Mouse (Mus musculus) midbrain, embryonic 14.5 days (tissue): ENCODE results near the gene Dhrs3. TPM values are rescaled to one million over a fixed set of nuclear protein-coding genes. Genes with fewer than 3 reads are reported as not detected.

ENCODE experiments used
- ATAC-seq: fragments of 200-750 bp; cut with Nextera tagmentation; 2 replicates; pipeline ENCODE4 v1.8.0; 2017; ENCODE audit warnings: moderate number of reproducible peaks, moderate library complexity; ENCODE audit not compliant: low FRiP score, low TSS enrichment
- DNase-seq: peaks from one replicate; pipeline ENCODE4 v3.0.0-alpha.2; 2015
- H3K27ac ChIP-seq: fragments of 300-500 bp; sonication (generic); replicated peaks from 2 replicates; pipeline ENCODE4 v1.5.1; 2014; ENCODE audit warnings: mild to moderate bottlenecking, low read depth, low read length, moderate library complexity
- H3K27me3 ChIP-seq: fragments of 300-500 bp; sonication (generic); 2 replicates; pipeline ENCODE4 v1.6.1; 2014; ENCODE audit warnings: low read length, control low read depth, mixed read lengths; ENCODE audit not compliant: control insufficient read depth, insufficient read depth
- H3K36me3 ChIP-seq: fragments of 300-500 bp; sonication (generic); 2 replicates; pipeline ENCODE4 v1.6.1; 2014; ENCODE audit warnings: low read length, control low read depth; ENCODE audit not compliant: control insufficient read depth, insufficient read depth
- H3K4me1 ChIP-seq: fragments of 300-500 bp; sonication (generic); 2 replicates; pipeline ENCODE4 v1.6.1; 2014; ENCODE audit warnings: mild to moderate bottlenecking, antibody characterized with exemption, low read length, control low read depth; ENCODE audit not compliant: control insufficient read depth, insufficient read depth
- H3K4me2 ChIP-seq: fragments of 300-500 bp; sonication (generic); 2 replicates; pipeline ENCODE4 v1.6.1; 2014; ENCODE audit warnings: mild to moderate bottlenecking, low read length, moderate library complexity
- H3K4me3 ChIP-seq: fragments of 300-500 bp; sonication (generic); replicated peaks from 2 replicates; pipeline ENCODE4 v1.5.1; 2014; ENCODE audit warnings: low read depth, low read length
- H3K9ac ChIP-seq: fragments of 300-500 bp; sonication (generic); replicated peaks from 2 replicates; pipeline ENCODE4 v1.6.1; 2014; ENCODE audit warnings: mild to moderate bottlenecking, low read length, moderate library complexity
- H3K9me3 ChIP-seq: fragments of 300-500 bp; sonication (generic); 2 replicates; pipeline ENCODE4 v1.6.1; 2016; ENCODE audit warnings: low read length, control low read depth, mixed read lengths; ENCODE audit not compliant: control insufficient read depth
- WGBS: fragments of 180-500 bp; shearing (Covaris S2); extraction: QIAGEN DNeasy Blood & Tissue Kit; methylation state at CpG from one replicate; pipeline ENCODE4 v1.1.7; 2014; 5-methylcytosine and 5-hydroxymethylcytosine counted together
- polyA plus RNA-seq: library from polyadenylated mRNA; unstranded; fragments of >200 nt; fragmentation: Nextera tagmentation; extraction: Ambion mirVana; gene quantifications from 2 replicates; pipeline ENCODE4 v1.2.1, GENCODE M21; 2014

Gene Dhrs3
- polyA plus RNA-seq, 1 experiment from 2014 or later = 51.6 TPM

- Histone ChIP-seq H3K27ac (no peak overlapping the region), H3K9ac (no peak overlapping the region), H3K36me3 (no peaks in the 10 kb centered on the region), H3K4me2 (no peak overlapping the region), H3K4me3 (no peak overlapping the region), H3K27me3 (no peaks in the 10 kb centered on the region), H3K9me3 (no peaks in the 10 kb centered on the region), H3K4me1 (no peaks in the 10 kb centered on the region)
- DNase-seq = no peak
- ATAC-seq = no peak
- WGBS = 87% methylated on average over 3 of the region's 3 CpGs
Measured at GRCm38 (mm10) chr4:144903932-144904331, 11.3 kb downstream of the Dhrs3 start.

GRCm38 (mm10) chr4:144905128-144905527 is 12.5 kb downstream of the Dhrs3 start:
- ATAC-seq = no peak

GRCm38 (mm10) chr4:144906001-144906889 is 13.6 kb downstream of the Dhrs3 start:
- DNase-seq = no peak
- WGBS = 89% methylated on average over 8 of the region's 8 CpGs
- H3K4me3 ChIP-seq = no peak overlapping the region
- H3K9ac ChIP-seq = no peak overlapping the region
- no peaks in the 10 kb centered on the region for H3K4me1 ChIP-seq
- H3K27ac ChIP-seq = no peak overlapping the region
- H3K4me2 ChIP-seq = no peak overlapping the region
- H3K36me3 ChIP-seq = no peaks in the 10 kb centered on the region
- ATAC-seq = no peak
- no peaks in the 10 kb centered on the region for H3K27me3 ChIP-seq
- H3K9me3 ChIP-seq = no peaks in the 10 kb centered on the region

More at GRCm38 (mm10) chr4:144905128-144905527, 12.5 kb downstream of the Dhrs3 start:
- Histone ChIP-seq H3K4me1 (no peaks in the 10 kb centered on the region), H3K4me3 (no peak overlapping the region), H3K27me3 (no peaks in the 10 kb centered on the region), H3K27ac (no peak overlapping the region), H3K9me3 (no peaks in the 10 kb centered on the region), H3K9ac (no peak overlapping the region), H3K4me2 (no peak overlapping the region), H3K36me3 (no peaks in the 10 kb centered on the region)
- DNase-seq = no peak
- 82% methylated on average over 5 of the region's 5 CpGs for WGBS

GRCm38 (mm10) chr4:144906978-144907703 is 14.5 kb downstream of the Dhrs3 start:
- no peaks in the 10 kb centered on the region for H3K36me3 ChIP-seq
- WGBS = 80% methylated on average over 4 of the region's 4 CpGs
- no peaks in the 10 kb centered on the region for H3K4me1 ChIP-seq
- H3K27me3 ChIP-seq = no peaks in the 10 kb centered on the region
- H3K27ac ChIP-seq = no peak overlapping the region
- no peak overlapping the region for H3K4me3 ChIP-seq
- H3K9me3 ChIP-seq = no peaks in the 10 kb centered on the region
- ATAC-seq = no peak
- H3K4me2 ChIP-seq = no peak overlapping the region
- no peak overlapping the region for H3K9ac ChIP-seq
- no peak for DNase-seq

- Histone ChIP-seq H3K4me1 (no peaks in the 10 kb centered on the region), H3K27me3 (no peaks in the 10 kb centered on the region), H3K9me3 (no peaks in the 10 kb centered on the region), H3K4me3 (no peak overlapping the region), H3K9ac (no peak overlapping the region), H3K4me2 (no peak overlapping the region), H3K36me3 (no peaks in the 10 kb centered on the region), H3K27ac (no peak overlapping the region)
- no peak for ATAC-seq
- DNase-seq = no peak
Measured at GRCm38 (mm10) chr4:144908825-144909224, 16.2 kb downstream of the Dhrs3 start.

- no peak overlapping the region for H3K4me2 ChIP-seq
- H3K4me1 ChIP-seq = no peaks in the 10 kb centered on the region
- WGBS = 70% methylated on average over 3 of the region's 3 CpGs
- no peak overlapping the region for H3K9ac ChIP-seq
- H3K4me3 ChIP-seq = no peak overlapping the region
- no peak overlapping the region for H3K27ac ChIP-seq
- H3K36me3 ChIP-seq = no peaks in the 10 kb centered on the region
- ATAC-seq (no peak), DNase-seq (no peak)
- H3K9me3 ChIP-seq = no peaks in the 10 kb centered on the region
- H3K27me3 ChIP-seq = no peaks in the 10 kb centered on the region
Measured at GRCm38 (mm10) chr4:144910281-144910680, 17.7 kb downstream of the Dhrs3 start.

- H3K4me3 ChIP-seq = no peak overlapping the region
- no peak overlapping the region for H3K9ac ChIP-seq
- H3K36me3 ChIP-seq = no peaks in the 10 kb centered on the region
- no peak for DNase-seq
- no peak overlapping the region for H3K27ac ChIP-seq
- no peak overlapping the region for H3K4me2 ChIP-seq
- 86% methylated on average over 6 of the region's 6 CpGs for WGBS
- ATAC-seq = no peak
- H3K9me3 ChIP-seq = no peaks in the 10 kb centered on the region
- H3K27me3 ChIP-seq = no peaks in the 10 kb centered on the region
- no peaks in the 10 kb centered on the region for H3K4me1 ChIP-seq
Measured at GRCm38 (mm10) chr4:144913298-144914152, 20.9 kb downstream of the Dhrs3 start.

GRCm38 (mm10) chr4:144916520-144916919 is 23.9 kb downstream of the Dhrs3 start:
- ATAC-seq (no peak), DNase-seq (no peak)
- WGBS = 90% methylated on average over 6 of the region's 6 CpGs
- H3K9me3 ChIP-seq = no peaks in the 10 kb centered on the region
- no peaks in the 10 kb centered on the region for H3K27me3 ChIP-seq
- H3K4me2 ChIP-seq = no peak overlapping the region
- H3K36me3 ChIP-seq = no peaks in the 10 kb centered on the region
- H3K4me3 ChIP-seq = no peak overlapping the region
- H3K4me1 ChIP-seq = no peaks in the 10 kb centered on the region
- no peak overlapping the region for H3K9ac ChIP-seq
- no peak overlapping the region for H3K27ac ChIP-seq
